Mouse (Mus musculus) adrenal gland, postnatal 10 days (tissue): ENCODE measurements around the gene Parg. TPM values are rescaled to one million over a fixed set of nuclear protein-coding genes. Genes with fewer than 3 reads are reported as not detected.
"Not testable (repeated sequence)": the region's sequence is repeated elsewhere in the genome, so short reads cannot be mapped to it uniquely, and the experiment has no call there.

Experiments used
- DNase-seq: peaks from one replicate; pipeline ENCODE4 v3.0.0; 2021; ENCODE audit warnings: mixed read lengths
- total RNA-seq, 2 experiments: library from RNA; stranded (reverse); gene quantifications; 2 replicates each; pipeline ENCODE4 v1.2.3; 2021

Gene Parg
- total RNA-seq, 2 experiments from 2014 or later: 50.2 to 54.2 TPM

- no peak for DNase-seq
These were observed 22.2 kb upstream of the Parg start for GRCm38 (mm10) chr14:32179393-32180195.

GRCm38 (mm10) chr14:32180861-32181260 lies 20.9 kb upstream of the Parg start:
- no peak for DNase-seq

GRCm38 (mm10) chr14:32183846-32184245 lies 17.9 kb upstream of the Parg start:
- no peak for DNase-seq

- peak; percentile 31 for DNase-seq
These were observed 10.9 kb upstream of the Parg start for GRCm38 (mm10) chr14:32190627-32191391.

GRCm38 (mm10) chr14:32191926-32192325 lies 9.8 kb upstream of the Parg start:
- no peak for DNase-seq

- DNase-seq: peak; percentile 78
These were observed 9.3 kb upstream of the Parg start for GRCm38 (mm10) chr14:32192437-32192836.

- not testable (repeated sequence) for DNase-seq
These were observed 8.2 kb upstream of the Parg start for GRCm38 (mm10) chr14:32193557-32193956.

- no peak for DNase-seq
These were observed 395 bp upstream of the Parg start for GRCm38 (mm10) chr14:32201354-32201753.

- no peak for DNase-seq
These were observed 24.9 kb downstream of the Parg start for GRCm38 (mm10) chr14:32226601-32227000.

- peak; percentile 78 for DNase-seq
These were observed 27.2 kb downstream of the Parg start for GRCm38 (mm10) chr14:32228996-32229395.

- peak; percentile 7 for DNase-seq
These were observed 40.7 kb downstream of the Parg start for GRCm38 (mm10) chr14:32242401-32242800.

GRCm38 (mm10) chr14:32246019-32246418 lies 44.3 kb downstream of the Parg start:
- DNase-seq: no peak

GRCm38 (mm10) chr14:32249616-32250015 lies 47.9 kb downstream of the Parg start:
- no peak for DNase-seq

GRCm38 (mm10) chr14:32260830-32261229 lies 59.1 kb downstream of the Parg start:
- no peak for DNase-seq

GRCm38 (mm10) chr14:32261741-32262140 lies 60.0 kb downstream of the Parg start:
- DNase-seq: no peak

GRCm38 (mm10) chr14:32268999-32269398 lies 67.2 kb downstream of the Parg start:
- DNase-seq: no peak

- DNase-seq: no peak
These were observed 67.8 kb downstream of the Parg start for GRCm38 (mm10) chr14:32269589-32269988.

GRCm38 (mm10) chr14:32301622-32302021 lies 99.9 kb downstream of the Parg start:
- no peak for DNase-seq

- DNase-seq: no peak
These were observed 100.7 kb downstream of the Parg start for GRCm38 (mm10) chr14:32302423-32302822.

- DNase-seq: peak; percentile 20
These were observed 103.2 kb downstream of the Parg start for GRCm38 (mm10) chr14:32304921-32305320.

- DNase-seq: peak; percentile 83
These were observed 108.1 kb downstream of the Parg start for GRCm38 (mm10) chr14:32309876-32310275.

- DNase-seq: no peak
These were observed 109.8 kb downstream of the Parg start for GRCm38 (mm10) chr14:32311381-32312035.

- no peak for DNase-seq
These were observed 116.1 kb downstream of the Parg start for GRCm38 (mm10) chr14:32317822-32318221.
